Mouse (Mus musculus): ENCODE measurements around the gene Krt28. TPM values are rescaled to one million over a fixed set of nuclear protein-coding genes. Genes with fewer than 3 reads are reported as not detected.

Gene Krt28
- polyA plus RNA-seq, 1 experiment from 2014 or later: not detected

DNA sequence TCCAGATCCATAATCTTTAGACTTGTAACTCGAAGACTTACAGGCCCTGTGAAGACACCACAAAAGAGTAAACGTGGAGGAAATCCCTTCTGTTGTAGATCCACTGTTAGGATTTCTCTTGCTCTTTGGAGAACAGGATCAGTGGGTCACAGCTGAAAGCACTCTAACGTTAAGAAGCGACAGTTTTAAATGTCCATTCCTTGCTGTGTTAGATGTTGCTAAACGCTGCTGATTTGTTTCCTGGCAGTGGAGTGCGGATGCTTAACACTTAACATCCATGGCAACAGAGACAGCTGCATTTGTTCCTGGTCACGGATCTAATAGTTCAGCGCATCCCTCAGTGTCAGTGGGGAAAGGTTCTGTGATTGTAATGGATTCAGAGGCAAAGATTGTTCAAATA is 58.2 kb downstream of the Krt28 start:
- ATAC-seq (no peak), DNase-seq (ENCODE audit: low read depth, low spot score) (no peak)
- H3K27me3 ChIP-seq: peaks cover 8% of the 10 kb centered on the region
- in situ Hi-C loops (cut with MboI; ENCODE audit: low pct_unique_long_range_greater_than_20kb): no loop called here
- POLR2A ChIA-PET: no interaction called here
- no peak for TF ChIP-seq CTCF (IDR thresholded peaks at IDR 0.05)
- CTCF ChIA-PET: no interaction called here

Other genes with a start within 250 kb of the Krt28 start
- gene Ccr7, start 219.8 kb downstream of the Krt28 start, polyA plus RNA-seq (2021): 0.12 TPM
- gene Smarce1, start 143.9 kb downstream of the Krt28 start, polyA plus RNA-seq (2021): 135 TPM
- 0.14 TPM for gene Krt222, start 130.8 kb downstream of the Krt28 start, polyA plus RNA-seq (2021)
- gene Krt24, start 89.6 kb downstream of the Krt28 start, polyA plus RNA-seq (2021): not detected
- not detected for gene Krt25, start 52.0 kb downstream of the Krt28 start, polyA plus RNA-seq (2021)
- not detected for gene Krt26, start 36.9 kb downstream of the Krt28 start, polyA plus RNA-seq (2021)
- not detected for gene Krt27, start 23.8 kb downstream of the Krt28 start, polyA plus RNA-seq (2021)
- 7.2 TPM for gene Krt10, start 14.5 kb upstream of the Krt28 start, polyA plus RNA-seq (2021)
- not detected for gene Krt12, start 47.4 kb upstream of the Krt28 start, polyA plus RNA-seq (2021)
- not detected for gene Krt20, start 63.2 kb upstream of the Krt28 start, polyA plus RNA-seq (2021)
- 0.09 TPM for gene Krt23, start 118.2 kb upstream of the Krt28 start, polyA plus RNA-seq (2021)
- gene Krt39, start 146.4 kb upstream of the Krt28 start, polyA plus RNA-seq (2021): 0.08 TPM
- gene Krt40, start 168.3 kb upstream of the Krt28 start, polyA plus RNA-seq (2021): not detected
- not detected for gene Krtap3-3, start 176.0 kb upstream of the Krt28 start, polyA plus RNA-seq (2021)
- gene Krtap3-2, start 181.9 kb upstream of the Krt28 start, polyA plus RNA-seq (2021): not detected
- not detected for gene Gm11939, start 184.6 kb upstream of the Krt28 start, polyA plus RNA-seq (2021)
- gene Krtap3-1, start 191.7 kb upstream of the Krt28 start, polyA plus RNA-seq (2021): not detected
- not detected for gene Krtap1-5, start 206.1 kb upstream of the Krt28 start, polyA plus RNA-seq (2021)
- gene Krtap1-4, start 208.8 kb upstream of the Krt28 start, polyA plus RNA-seq (2021): not detected
- not detected for gene Krtap1-3, start 216.4 kb upstream of the Krt28 start, polyA plus RNA-seq (2021)
- not detected for gene Krtap9-3, start 223.2 kb upstream of the Krt28 start, polyA plus RNA-seq (2021)
- not detected for gene Gm11938, start 228.4 kb upstream of the Krt28 start, polyA plus RNA-seq (2021)
- gene Gm11937, start 235.3 kb upstream of the Krt28 start, polyA plus RNA-seq (2021): not detected
- gene Krtap2-4, start 239.9 kb upstream of the Krt28 start, polyA plus RNA-seq (2021): not detected
- gene Gm11562, start 245.5 kb upstream of the Krt28 start, polyA plus RNA-seq (2021): not detected

All from Patski (cell line).